Mouse (Mus musculus) ES-Bruce4 (cell line): ENCODE measurements around the gene Ccdc130.
A peak's percentile ranks its signal among the peaks of the same experiment; 100 is the strongest.

Experiments
- CTCF ChIP-seq: IDR thresholded peaks from one replicate; pipeline ENCODE4 v1.8.1; 2011; ENCODE audit warnings: low read depth, low read length
- EP300 ChIP-seq: IDR thresholded peaks from 2 replicates; pipeline ENCODE4 v1.6.1; 2011; ENCODE audit warnings: low read depth, low read length; ENCODE audit not compliant: insufficient read depth
- POLR2A ChIP-seq: IDR thresholded peaks from one replicate; pipeline ENCODE4 v1.8.1; 2011; ENCODE audit warnings: low read length; ENCODE audit not compliant: insufficient read depth

DNA sequence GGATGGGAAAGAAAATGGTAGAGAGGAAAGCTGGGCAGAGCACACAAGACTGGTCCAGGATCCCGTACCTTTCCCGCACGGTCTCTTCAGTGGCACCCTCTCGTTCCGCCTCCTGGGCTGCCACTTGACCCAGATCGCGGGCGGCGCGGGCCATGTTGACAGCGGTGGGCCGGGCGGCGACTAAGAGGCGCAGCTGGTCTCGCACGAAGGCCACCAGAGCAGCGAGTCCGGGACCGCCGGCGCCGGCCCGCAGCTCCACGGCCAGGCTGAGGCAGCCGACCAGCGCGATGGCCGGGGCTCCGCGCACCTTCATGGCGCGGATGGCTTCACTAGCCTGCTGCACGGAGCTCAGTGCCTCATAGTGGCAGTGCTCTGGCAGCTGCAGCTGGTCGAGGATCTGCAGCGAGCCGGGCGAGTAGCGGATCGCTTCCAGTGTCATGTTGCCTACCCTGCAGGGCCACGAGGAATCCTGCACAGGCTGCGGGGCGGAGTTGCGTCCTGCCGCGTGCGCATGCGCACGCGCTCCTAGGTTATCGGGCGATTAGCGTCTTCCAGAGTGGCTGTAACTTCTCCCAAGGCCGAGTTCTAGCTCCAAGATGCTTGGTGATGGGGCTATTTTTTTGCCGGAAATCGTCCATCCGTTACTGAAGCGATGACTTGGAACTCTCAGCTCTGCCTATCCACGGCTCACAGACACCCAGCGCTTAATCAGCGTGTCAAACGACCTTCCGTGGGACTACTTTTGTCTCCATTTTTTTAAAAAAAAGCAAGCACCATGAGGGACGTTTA lies 13.2 kb downstream of the Ccdc130 start, which contains the start of gene Mri1:
- TF ChIP-seq EP300 (no peak), CTCF (no peak), POLR2A (peak; percentile 73)
